Mouse (Mus musculus): ENCODE results near the gene App. TPM values are rescaled to one million over a fixed set of nuclear protein-coding genes. Genes with fewer than 3 reads are reported as not detected.

App gene
- polyA plus RNA-seq, 1 experiment from 2014 or later: 132 TPM

DNA sequence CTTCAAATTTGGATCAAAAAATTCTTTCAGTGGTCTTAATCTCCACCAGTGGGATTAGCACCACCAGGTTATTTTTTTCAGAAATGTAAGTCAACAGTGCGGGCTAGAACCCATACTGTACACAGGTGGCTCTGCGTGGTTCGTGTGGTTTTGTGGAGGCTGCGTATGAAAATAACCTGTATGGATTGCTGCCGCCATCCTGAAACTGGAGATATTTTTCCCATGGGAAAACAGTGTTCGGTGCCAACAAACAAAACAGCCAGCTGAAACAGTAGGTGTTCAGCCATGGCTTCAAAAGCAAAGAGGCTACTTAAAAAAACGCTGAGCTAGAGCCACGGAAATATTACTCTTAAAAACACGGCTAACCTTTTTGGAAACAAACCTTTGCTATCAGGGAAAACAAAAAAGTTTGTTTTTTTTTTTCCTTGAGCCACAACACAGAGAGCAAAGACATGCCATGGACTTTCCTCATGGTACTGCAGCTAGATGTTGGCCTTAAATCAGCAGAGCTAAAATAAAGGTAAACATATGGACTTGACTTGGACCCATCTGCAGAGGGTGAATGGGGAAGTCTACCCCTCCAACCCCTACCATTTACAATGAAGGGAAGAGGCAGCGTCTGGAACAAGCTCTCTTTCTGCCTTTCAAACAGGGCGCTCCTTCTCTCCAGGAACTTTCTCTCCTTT, 45.8 kb downstream of the App start:
- peaks cover 16% of the 10 kb centered on the region for H3K4me1 ChIP-seq (replicated peaks; ENCODE audit: control insufficient read depth, insufficient read depth, low read length)
- peak overlapping the region; percentile 38 for H3K27ac ChIP-seq (ENCODE audit: low read depth)
- H3K36me3 ChIP-seq (ENCODE audit: control insufficient read depth, insufficient read depth, low read length): no peaks in the 10 kb centered on the region
- DNase-seq (ENCODE audit: low spot score): peak; percentile 52
- H3K4me3 ChIP-seq (ENCODE audit: low read depth, low read length): no peak overlapping the region
- H3K4me2 ChIP-seq (ENCODE audit: low read length): no peak overlapping the region
- ATAC-seq (replicated peaks; ENCODE audit: low FRiP score, low TSS enrichment, low read depth): no peak
- peaks cover 3% of the 10 kb centered on the region; the same call in 1 of the 2 replicates for H3K9me3 ChIP-seq (ENCODE audit: control insufficient read depth, low read length)
- no peak overlapping the region for H3K9ac ChIP-seq (ENCODE audit: low read length)
- H3K27me3 ChIP-seq (replicated peaks; ENCODE audit: control insufficient read depth, insufficient read depth, low read length): no peaks in the 10 kb centered on the region
- WGBS: 81% methylated on average over 11 of the region's 11 CpGs

DNA sequence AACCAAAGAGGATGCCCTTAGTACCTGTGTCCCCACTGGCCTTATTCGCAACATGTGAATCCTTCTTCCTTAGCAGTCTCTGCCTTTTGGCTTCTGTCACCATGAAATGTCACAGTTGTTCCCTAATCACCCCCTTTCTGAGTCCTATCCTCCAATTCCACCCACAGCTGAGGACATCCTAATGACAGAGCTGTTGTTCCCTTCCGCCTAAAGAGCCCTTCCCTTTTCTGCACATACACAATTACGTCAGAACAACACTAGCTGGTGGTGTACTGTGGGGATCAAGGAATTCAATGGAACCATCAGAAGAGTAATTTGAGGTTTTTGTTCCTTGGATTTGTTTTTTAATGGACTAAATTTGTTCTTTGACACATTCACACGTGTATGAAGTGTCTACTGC, 48.9 kb downstream of the App start:
- WGBS: 93% methylated on average over 4 of the region's 4 CpGs
- H3K4me3 ChIP-seq (ENCODE audit: low read depth, low read length): no peak overlapping the region
- H3K9ac ChIP-seq (ENCODE audit: low read length): no peak overlapping the region
- no peak for ATAC-seq (replicated peaks; ENCODE audit: low FRiP score, low TSS enrichment, low read depth)
- H3K9me3 ChIP-seq (ENCODE audit: control insufficient read depth, low read length): peaks cover 3% of the 10 kb centered on the region; the same call in 1 of the 2 replicates
- H3K4me1 ChIP-seq (replicated peaks; ENCODE audit: control insufficient read depth, insufficient read depth, low read length): peaks cover 11% of the 10 kb centered on the region
- no peak overlapping the region for H3K4me2 ChIP-seq (ENCODE audit: low read length)
- no peak overlapping the region for H3K27ac ChIP-seq (ENCODE audit: low read depth)
- no peaks in the 10 kb centered on the region for H3K36me3 ChIP-seq (ENCODE audit: control insufficient read depth, insufficient read depth, low read length)
- H3K27me3 ChIP-seq (replicated peaks; ENCODE audit: control insufficient read depth, insufficient read depth, low read length): no peaks in the 10 kb centered on the region
- DNase-seq (ENCODE audit: low spot score): no peak

- Histone ChIP-seq H3K27me3 (replicated peaks; ENCODE audit: control insufficient read depth, insufficient read depth, low read length) (no peaks in the 10 kb centered on the region), H3K4me1 (replicated peaks; ENCODE audit: control insufficient read depth, insufficient read depth, low read length) (0 out of 2 replicates have a peak, but pooled peaks cover 3% of the 10 kb centered on the region), H3K9ac (ENCODE audit: low read length) (no peak overlapping the region), H3K9me3 (ENCODE audit: control insufficient read depth, low read length) (peaks cover 3% of the 10 kb centered on the region; the same call in 1 of the 2 replicates), H3K4me2 (ENCODE audit: low read length) (no peak overlapping the region), H3K4me3 (ENCODE audit: low read depth, low read length) (no peak overlapping the region), H3K27ac (ENCODE audit: low read depth) (no peak overlapping the region), H3K36me3 (ENCODE audit: control insufficient read depth, insufficient read depth, low read length) (peaks cover 14% of the 10 kb centered on the region; the same call in 1 of the 2 replicates)
- DNase-seq (ENCODE audit: low spot score) (peak; percentile 29), ATAC-seq (replicated peaks; ENCODE audit: low FRiP score, low TSS enrichment, low read depth) (no peak)
- WGBS: 77% methylated on average over 5 of the region's 5 CpGs
These were observed 51.6 kb downstream of the App start for GRCm38 (mm10) chr16:85121983-85122382.

DNA sequence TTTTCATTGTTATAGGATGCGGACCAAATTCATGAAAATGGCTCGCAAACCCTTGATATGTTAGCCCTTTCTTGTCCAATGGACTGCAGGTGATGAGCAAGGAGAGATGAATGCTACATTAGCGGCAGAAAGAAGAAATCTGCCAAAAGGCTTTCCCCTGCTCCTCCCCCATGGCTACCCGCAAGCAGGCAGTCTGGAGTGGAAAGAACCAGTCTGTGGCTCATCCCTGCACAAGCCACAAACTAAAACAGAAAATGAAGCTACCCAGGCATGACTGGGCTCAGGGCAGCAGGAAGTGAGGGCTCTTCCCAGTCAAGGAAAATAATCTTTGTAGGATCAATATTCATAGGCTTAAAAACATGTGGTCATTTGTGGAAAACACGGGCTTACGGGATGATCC, 54.6 kb downstream of the App start:
- no peak for ATAC-seq (replicated peaks; ENCODE audit: low FRiP score, low TSS enrichment, low read depth)
- Histone ChIP-seq H3K4me3 (ENCODE audit: low read depth, low read length) (no peak overlapping the region), H3K9me3 (ENCODE audit: control insufficient read depth, low read length) (no peaks in the 10 kb centered on the region), H3K4me1 (replicated peaks; ENCODE audit: control insufficient read depth, insufficient read depth, low read length) (no peaks in the 10 kb centered on the region), H3K27ac (ENCODE audit: low read depth) (no peak overlapping the region), H3K9ac (ENCODE audit: low read length) (no peak overlapping the region), H3K27me3 (replicated peaks; ENCODE audit: control insufficient read depth, insufficient read depth, low read length) (no peaks in the 10 kb centered on the region), H3K36me3 (ENCODE audit: control insufficient read depth, insufficient read depth, low read length) (peaks cover 14% of the 10 kb centered on the region; the same call in 1 of the 2 replicates), H3K4me2 (ENCODE audit: low read length) (no peak overlapping the region)
- peak; percentile 16 for DNase-seq (ENCODE audit: low spot score)
- 95% methylated on average over 6 of the region's 6 CpGs for WGBS

- 67% methylated on average over 1 of the region's 1 CpGs for WGBS
- peak; percentile 4 for DNase-seq (ENCODE audit: low spot score)
These were observed 56.0 kb downstream of the App start for GRCm38 (mm10) chr16:85117541-85117940.

GRCm38 (mm10) chr16:85115837-85116236, 57.7 kb downstream of the App start:
- DNase-seq (ENCODE audit: low spot score) (no peak), ATAC-seq (replicated peaks; ENCODE audit: low FRiP score, low TSS enrichment, low read depth) (no peak)
- Histone ChIP-seq H3K4me1 (replicated peaks; ENCODE audit: control insufficient read depth, insufficient read depth, low read length) (no peaks in the 10 kb centered on the region), H3K4me3 (ENCODE audit: low read depth, low read length) (no peak overlapping the region), H3K9me3 (ENCODE audit: control insufficient read depth, low read length) (no peaks in the 10 kb centered on the region), H3K27ac (ENCODE audit: low read depth) (no peak overlapping the region), H3K27me3 (replicated peaks; ENCODE audit: control insufficient read depth, insufficient read depth, low read length) (no peaks in the 10 kb centered on the region), H3K36me3 (ENCODE audit: control insufficient read depth, insufficient read depth, low read length) (peaks cover 14% of the 10 kb centered on the region; the same call in 1 of the 2 replicates), H3K4me2 (ENCODE audit: low read length) (no peak overlapping the region), H3K9ac (ENCODE audit: low read length) (no peak overlapping the region)
- WGBS: 91% methylated on average over 5 of the region's 5 CpGs

More at GRCm38 (mm10) chr16:85117541-85117940, 56.0 kb downstream of the App start:
- no peak for ATAC-seq (replicated peaks; ENCODE audit: low FRiP score, low TSS enrichment, low read depth)
- H3K4me1 ChIP-seq (replicated peaks; ENCODE audit: control insufficient read depth, insufficient read depth, low read length): no peaks in the 10 kb centered on the region
- H3K9ac ChIP-seq (ENCODE audit: low read length): no peak overlapping the region
- H3K27me3 ChIP-seq (replicated peaks; ENCODE audit: control insufficient read depth, insufficient read depth, low read length): no peaks in the 10 kb centered on the region
- H3K9me3 ChIP-seq (ENCODE audit: control insufficient read depth, low read length): no peaks in the 10 kb centered on the region
- H3K4me2 ChIP-seq (ENCODE audit: low read length): no peak overlapping the region
- peaks cover 14% of the 10 kb centered on the region; the same call in 1 of the 2 replicates for H3K36me3 ChIP-seq (ENCODE audit: control insufficient read depth, insufficient read depth, low read length)
- H3K4me3 ChIP-seq (ENCODE audit: low read depth, low read length): no peak overlapping the region
- H3K27ac ChIP-seq (ENCODE audit: low read depth): no peak overlapping the region

GRCm38 (mm10) chr16:85114742-85115141, 58.8 kb downstream of the App start:
- H3K9me3 ChIP-seq (ENCODE audit: control insufficient read depth, low read length): no peaks in the 10 kb centered on the region
- no peak overlapping the region for H3K27ac ChIP-seq (ENCODE audit: low read depth)
- no peak overlapping the region for H3K9ac ChIP-seq (ENCODE audit: low read length)
- peaks cover 14% of the 10 kb centered on the region; the same call in 1 of the 2 replicates for H3K36me3 ChIP-seq (ENCODE audit: control insufficient read depth, insufficient read depth, low read length)
- ATAC-seq (replicated peaks; ENCODE audit: low FRiP score, low TSS enrichment, low read depth): no peak
- no peak overlapping the region for H3K4me2 ChIP-seq (ENCODE audit: low read length)
- WGBS: 96% methylated on average over 1 of the region's 1 CpGs
- no peak overlapping the region for H3K4me3 ChIP-seq (ENCODE audit: low read depth, low read length)
- no peaks in the 10 kb centered on the region for H3K4me1 ChIP-seq (replicated peaks; ENCODE audit: control insufficient read depth, insufficient read depth, low read length)
- H3K27me3 ChIP-seq (replicated peaks; ENCODE audit: control insufficient read depth, insufficient read depth, low read length): no peaks in the 10 kb centered on the region
- no peak for DNase-seq (ENCODE audit: low spot score)

DNA sequence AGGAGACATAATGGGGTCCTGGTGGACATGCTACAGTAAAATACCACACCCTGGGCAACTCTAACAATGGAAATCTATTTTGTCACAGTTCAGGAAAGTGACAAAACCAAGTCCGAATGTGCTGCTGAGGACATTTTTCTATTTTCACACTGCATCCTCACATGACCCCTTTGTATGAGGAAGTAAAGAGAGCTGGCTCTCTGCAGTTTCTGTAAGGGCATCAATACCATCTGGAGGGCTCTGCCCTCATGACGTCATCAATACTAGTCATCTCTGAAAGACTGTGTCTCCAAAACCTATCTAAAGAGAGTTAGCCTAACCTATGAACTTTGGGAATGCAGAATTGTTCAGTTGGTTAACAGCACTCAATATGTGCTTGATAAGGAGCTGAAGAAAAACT, 59.6 kb downstream of the App start:
- 84% methylated on average over 2 of the region's 2 CpGs for WGBS
- H3K4me1 ChIP-seq (replicated peaks; ENCODE audit: control insufficient read depth, insufficient read depth, low read length): no peaks in the 10 kb centered on the region
- H3K9ac ChIP-seq (ENCODE audit: low read length): no peak overlapping the region
- H3K4me2 ChIP-seq (ENCODE audit: low read length): no peak overlapping the region
- DNase-seq (ENCODE audit: low spot score): no peak
- H3K4me3 ChIP-seq (ENCODE audit: low read depth, low read length): no peak overlapping the region
- no peaks in the 10 kb centered on the region for H3K27me3 ChIP-seq (replicated peaks; ENCODE audit: control insufficient read depth, insufficient read depth, low read length)
- peaks cover 7% of the 10 kb centered on the region; the same call in 1 of the 2 replicates for H3K36me3 ChIP-seq (ENCODE audit: control insufficient read depth, insufficient read depth, low read length)
- no peak for ATAC-seq (replicated peaks; ENCODE audit: low FRiP score, low TSS enrichment, low read depth)
- no peaks in the 10 kb centered on the region for H3K9me3 ChIP-seq (ENCODE audit: control insufficient read depth, low read length)
- no peak overlapping the region for H3K27ac ChIP-seq (ENCODE audit: low read depth)

DNA sequence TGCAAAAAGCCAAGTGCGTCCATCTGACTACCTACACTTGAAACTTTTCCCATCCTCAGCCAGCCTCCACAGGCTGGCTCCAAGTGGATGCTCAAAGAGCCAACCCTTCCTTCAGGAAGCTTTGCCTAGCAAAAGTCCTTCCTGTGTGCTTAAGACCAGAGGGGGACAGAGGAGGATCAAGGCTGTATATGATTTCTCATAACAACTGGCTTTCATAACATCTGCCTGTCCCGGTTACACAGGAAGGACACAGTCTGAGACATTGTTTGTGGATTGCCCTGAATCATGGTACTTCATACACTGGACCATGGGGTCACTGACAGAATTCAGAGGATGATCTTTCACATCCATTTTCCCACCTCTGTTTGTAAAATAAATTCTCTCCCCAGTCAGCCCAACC, 61.3 kb downstream of the App start:
- Histone ChIP-seq H3K4me1 (replicated peaks; ENCODE audit: control insufficient read depth, insufficient read depth, low read length) (no peaks in the 10 kb centered on the region), H3K9me3 (ENCODE audit: control insufficient read depth, low read length) (no peaks in the 10 kb centered on the region), H3K9ac (ENCODE audit: low read length) (no peak overlapping the region), H3K27me3 (replicated peaks; ENCODE audit: control insufficient read depth, insufficient read depth, low read length) (no peaks in the 10 kb centered on the region), H3K4me3 (ENCODE audit: low read depth, low read length) (no peak overlapping the region), H3K36me3 (ENCODE audit: control insufficient read depth, insufficient read depth, low read length) (no peaks in the 10 kb centered on the region), H3K27ac (ENCODE audit: low read depth) (no peak overlapping the region), H3K4me2 (ENCODE audit: low read length) (no peak overlapping the region)
- 67% methylated on average over 2 of the region's 2 CpGs for WGBS
- no peak for DNase-seq (ENCODE audit: low spot score)
- no peak for ATAC-seq (replicated peaks; ENCODE audit: low FRiP score, low TSS enrichment, low read depth)

Data from intestine, embryonic 14.5 days (tissue).